Mouse (Mus musculus) layer of hippocampus, postnatal 14 days (tissue): ENCODE measurements around the gene Rxra. TPM values are rescaled to one million over a fixed set of nuclear protein-coding genes. Genes with fewer than 3 reads are reported as not detected.

ENCODE experiments used
- DNase-seq, 2 experiments: peaks; one replicate each; pipeline ENCODE4 v3.0.0; 2021 to 2022; ENCODE audit warnings: low spot score in 2 of 2, mixed read lengths in 1 of 2
- total RNA-seq, 2 experiments: library from RNA; stranded (reverse); gene quantifications; 2 replicates each; pipeline ENCODE4 v1.2.3; 2021

Rxra gene
- total RNA-seq, 2 experiments from 2014 or later = 19.4 to 21.0 TPM

DNA sequence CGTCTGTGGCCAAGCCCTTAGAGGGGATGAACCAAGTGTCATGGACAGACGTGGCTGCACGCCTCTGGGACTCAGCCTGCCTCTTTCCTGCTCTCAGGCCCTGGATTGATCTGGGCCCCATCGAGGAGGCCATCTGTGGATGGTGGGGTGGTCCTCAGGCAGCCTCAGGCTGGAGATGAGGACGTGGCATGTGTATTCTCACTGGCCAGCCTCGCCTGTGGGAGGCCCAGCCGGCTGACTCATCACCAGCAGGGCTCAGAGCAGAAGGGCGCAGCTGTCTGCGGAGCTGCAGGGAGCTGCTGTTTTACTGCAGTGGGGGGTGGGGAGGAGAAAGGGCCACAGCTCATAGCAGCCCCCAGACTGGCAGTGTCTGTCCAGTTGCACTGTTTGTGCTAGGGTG is 126.3 kb downstream of the Rxra start:
- DNase-seq = peak in 1 of 2 experiments; percentile 8

DNA sequence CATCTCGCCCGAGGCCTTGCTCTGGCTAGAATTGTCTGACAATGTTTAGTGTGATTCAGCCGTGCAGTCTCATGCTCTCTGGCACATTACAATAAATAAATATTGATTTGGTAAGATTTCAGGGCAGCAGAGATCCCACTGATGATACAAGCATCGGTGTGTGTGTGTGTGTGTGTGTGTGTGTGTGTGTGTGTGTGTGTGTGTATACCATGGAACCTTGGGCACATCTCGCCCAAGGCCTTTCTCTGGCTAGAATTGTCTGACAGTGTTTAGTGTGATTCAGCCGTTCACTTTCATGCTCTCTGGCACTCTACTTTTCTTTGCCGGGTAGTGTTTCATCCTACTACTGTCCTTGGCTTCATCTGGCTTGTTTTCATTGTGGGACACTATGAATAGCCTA is 130.5 kb downstream of the Rxra start:
- no peak for DNase-seq

DNA sequence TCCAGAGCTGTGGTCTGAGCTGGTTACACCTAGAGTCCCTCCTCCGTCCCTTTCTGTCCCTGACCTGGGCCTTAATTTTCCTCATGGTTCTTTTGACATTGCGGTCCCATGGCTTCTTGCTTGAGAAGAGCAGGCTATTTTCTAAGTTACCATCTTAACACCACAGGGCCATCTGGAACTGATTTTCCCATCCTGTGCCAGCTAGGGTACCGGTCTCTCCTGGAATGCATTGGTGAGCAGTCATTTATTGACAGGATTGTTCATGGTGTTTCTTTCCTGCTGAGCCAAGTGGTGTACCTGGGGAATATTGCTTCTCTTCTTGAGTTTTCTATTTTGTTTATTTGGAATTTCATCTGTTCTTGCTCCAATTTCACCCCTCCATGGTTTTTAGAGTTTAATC is 131.4 kb downstream of the Rxra start:
- no peak for DNase-seq

DNA sequence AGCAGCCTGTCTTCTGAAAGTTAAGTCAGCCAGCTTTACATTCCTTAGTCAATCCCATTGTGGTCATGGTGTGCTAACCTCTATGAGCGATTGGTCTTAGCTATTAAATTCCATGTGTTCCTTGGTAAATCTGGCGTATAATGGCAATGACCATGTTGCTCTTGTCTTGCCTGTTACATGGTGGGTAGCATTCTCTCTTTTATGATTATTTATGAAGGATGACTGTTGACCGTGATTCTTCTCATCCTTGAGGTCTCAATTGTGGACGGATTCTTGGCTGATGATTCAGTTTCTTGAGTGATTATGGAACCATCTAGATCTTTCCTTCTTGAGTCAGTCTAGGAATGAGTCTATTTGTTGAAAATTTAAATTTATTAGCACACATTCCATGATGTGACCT is 133.7 kb downstream of the Rxra start:
- DNase-seq = no peak

Other genes with a start within 250 kb of the Rxra start
- 10 to 100 TPM; 19.5 to 21.8 TPM for gene Vav2, start 249.4 kb upstream of the Rxra start, total RNA-seq
- 10 to 100 TPM; 23.4 to 25.8 TPM for gene Brd3os, start 234.1 kb upstream of the Rxra start, total RNA-seq
- 10 to 100 TPM; 58.9 to 68.0 TPM for gene Brd3, start 168.8 kb upstream of the Rxra start, total RNA-seq
- gene Wdr5, start 161.3 kb upstream of the Rxra start, total RNA-seq = 10 to 100 TPM; 33.8 to 34.8 TPM
- 1 to 10 TPM; 5.9 to 6.1 TPM for gene Col5a1, start 210.0 kb downstream of the Rxra start, total RNA-seq